Mouse (Mus musculus) spleen, adult 18-20 months (tissue): ENCODE data around the gene Tnfrsf14.

Source experiments
- DNase-seq, 2 experiments: peaks; one replicate each; pipeline ENCODE4 v3.0.0; 2022; ENCODE audit warnings: mixed read lengths in 2 of 2

Gene Tnfrsf14

GRCm38 (mm10) chr4:154948066-154948939 lies 19.9 kb upstream of the Tnfrsf14 start:
- DNase-seq: no peak

GRCm38 (mm10) chr4:154946319-154946718 lies 18.0 kb upstream of the Tnfrsf14 start:
- no peak for DNase-seq

DNA sequence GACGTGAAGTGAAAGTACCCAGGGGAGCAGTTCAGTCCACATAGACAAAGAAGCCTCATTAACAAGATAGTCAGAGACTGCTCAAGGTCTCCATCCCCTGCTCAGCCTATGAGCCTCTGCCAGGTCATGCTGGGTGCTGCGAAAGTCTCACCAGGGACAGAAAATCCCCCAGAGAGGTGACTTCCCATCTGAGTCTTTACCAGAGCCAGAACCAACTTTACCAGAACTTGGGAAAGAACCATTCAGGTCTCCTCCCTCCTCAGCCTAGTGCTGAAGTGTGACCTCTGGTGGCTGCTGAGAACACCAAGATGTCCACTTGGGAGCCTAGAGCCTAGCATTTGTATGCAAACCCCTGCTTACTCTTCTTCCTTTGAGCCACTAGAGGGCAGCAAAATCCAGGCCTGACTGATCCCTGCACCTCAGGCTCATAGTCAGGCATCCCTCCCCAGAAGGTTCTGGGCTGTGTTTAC lies 15.8 kb upstream of the Tnfrsf14 start:
- DNase-seq: peak; percentile 65 to 70

GRCm38 (mm10) chr4:154943323-154944039 lies 15.1 kb upstream of the Tnfrsf14 start:
- DNase-seq: no peak

DNA sequence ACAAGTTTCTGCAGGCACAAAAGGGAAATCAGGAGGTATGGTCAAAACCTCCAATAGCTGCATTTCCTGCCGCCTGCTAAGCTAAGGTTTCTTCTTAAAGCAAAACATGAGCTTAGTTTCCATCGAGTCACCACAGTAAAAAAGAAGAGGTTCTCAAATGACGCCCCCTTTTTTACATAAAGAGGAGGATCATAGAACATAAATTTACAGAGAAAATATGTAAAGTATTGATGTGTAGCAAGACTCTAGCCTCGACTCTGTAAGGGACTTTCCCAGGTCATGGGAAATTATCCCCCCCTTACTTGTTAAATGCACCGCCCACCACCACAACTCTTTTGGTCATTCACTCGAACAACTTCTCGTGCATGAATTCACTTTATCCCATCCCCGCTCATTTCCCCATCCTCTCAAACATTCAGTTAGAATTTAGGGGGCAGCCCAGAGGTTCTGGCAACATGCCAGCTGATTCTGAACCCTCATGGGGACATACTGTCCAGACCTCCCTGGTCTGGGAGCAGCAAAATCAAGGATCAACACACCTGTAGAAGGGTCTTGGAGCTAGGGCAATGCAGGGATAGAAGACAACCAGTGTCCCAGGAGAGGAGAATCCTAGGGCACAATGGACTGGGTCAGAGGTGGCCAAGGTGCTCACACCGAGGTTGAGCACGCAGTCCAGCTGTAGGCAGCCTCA lies 14.4 kb upstream of the Tnfrsf14 start:
- no peak for DNase-seq

- no peak for DNase-seq
Measured at GRCm38 (mm10) chr4:154941831-154942230, 13.5 kb upstream of the Tnfrsf14 start.

DNA sequence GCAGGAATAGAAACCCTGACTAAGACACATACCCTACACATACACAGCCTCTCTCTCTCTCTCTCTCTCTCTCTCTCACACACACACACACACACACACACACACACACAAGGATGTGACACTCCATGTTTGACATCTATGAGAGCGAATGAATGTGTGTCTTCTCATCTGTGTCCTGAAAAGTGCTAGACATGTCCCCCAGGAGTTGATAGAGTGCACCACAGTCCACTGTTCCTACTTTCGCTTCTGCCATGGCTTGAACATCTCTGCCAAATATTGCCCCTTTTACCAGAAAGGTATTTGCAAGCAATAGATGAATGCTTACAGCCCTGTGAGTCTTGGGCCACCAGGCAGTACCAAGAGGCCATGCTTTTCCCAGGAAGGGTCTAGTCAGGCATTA lies 11.8 kb upstream of the Tnfrsf14 start:
- DNase-seq: no peak

DNA sequence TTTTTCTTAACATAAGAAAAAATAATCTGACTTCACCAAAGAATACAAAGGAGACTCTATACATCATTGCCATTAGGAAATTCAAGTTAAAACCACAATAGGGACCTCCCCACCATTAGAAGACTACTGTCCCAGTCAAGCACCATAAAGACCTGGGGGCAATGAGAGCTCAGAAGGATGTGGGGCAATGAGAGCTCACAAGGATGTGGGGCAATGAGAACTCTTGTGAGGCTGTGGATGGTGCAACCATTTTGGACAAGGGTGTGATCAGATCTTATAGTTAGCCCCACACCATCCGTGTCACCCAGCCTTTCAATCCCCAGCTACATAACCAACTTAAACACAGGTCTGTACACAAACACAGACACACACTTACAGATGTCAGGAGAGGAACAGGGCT lies 9.4 kb upstream of the Tnfrsf14 start:
- DNase-seq: no peak

GRCm38 (mm10) chr4:154936542-154937255 lies 8.3 kb upstream of the Tnfrsf14 start:
- DNase-seq: no peak

- DNase-seq: no peak
Measured at GRCm38 (mm10) chr4:154935788-154936187, 7.4 kb upstream of the Tnfrsf14 start.

DNA sequence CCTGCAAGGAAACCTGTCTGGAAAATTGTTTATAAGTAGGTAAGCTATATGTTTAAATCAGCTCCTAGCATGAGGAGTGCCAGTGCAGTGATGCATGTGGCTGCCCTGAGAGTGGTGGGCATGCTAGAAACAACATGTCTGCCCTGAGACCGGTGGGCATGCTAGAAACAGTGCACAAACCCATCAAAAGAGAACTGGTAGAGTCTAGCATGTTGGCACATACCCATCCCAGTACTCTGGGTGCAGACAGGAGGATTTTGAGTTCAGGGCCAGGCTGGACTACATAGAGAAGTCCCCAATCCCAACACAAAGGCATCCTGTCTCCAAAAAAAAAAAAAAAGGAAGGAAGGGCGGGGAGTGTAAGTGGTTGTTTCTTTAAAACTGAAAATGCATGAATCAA lies 6.4 kb upstream of the Tnfrsf14 start:
- no peak for DNase-seq

- DNase-seq: no peak
Measured at GRCm38 (mm10) chr4:154933306-154933907, 5.0 kb upstream of the Tnfrsf14 start.

GRCm38 (mm10) chr4:154929088-154929660 lies 811 bp upstream of the Tnfrsf14 start:
- DNase-seq: peak in 1 of 2 experiments; percentile 32

DNA sequence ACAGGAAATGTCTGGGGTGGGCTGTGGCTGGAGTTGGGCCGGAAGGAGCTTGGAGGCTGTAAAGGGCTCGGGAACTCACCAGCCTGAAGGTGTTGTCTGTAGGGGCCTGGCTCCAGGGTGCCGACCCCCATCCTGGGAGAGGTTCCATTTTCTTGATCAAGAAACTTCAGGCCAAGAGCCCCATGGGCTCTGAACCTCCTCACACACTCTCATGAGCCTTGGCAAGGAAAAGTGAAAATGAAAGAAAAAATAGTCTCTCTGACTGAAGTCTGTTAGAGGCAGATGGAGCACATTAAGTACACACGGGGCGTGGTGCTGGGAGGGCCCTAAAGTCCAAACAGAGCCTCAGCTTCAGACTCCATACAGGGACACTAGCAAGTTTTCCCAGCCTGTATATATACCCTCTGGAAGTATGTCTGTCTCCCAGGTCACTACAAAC lies 445 bp downstream of the Tnfrsf14 start:
- DNase-seq: peak; percentile 31 to 55

- DNase-seq: peak in 1 of 2 experiments; percentile 35
Measured at GRCm38 (mm10) chr4:154926969-154927898, 1.1 kb downstream of the Tnfrsf14 start.

DNA sequence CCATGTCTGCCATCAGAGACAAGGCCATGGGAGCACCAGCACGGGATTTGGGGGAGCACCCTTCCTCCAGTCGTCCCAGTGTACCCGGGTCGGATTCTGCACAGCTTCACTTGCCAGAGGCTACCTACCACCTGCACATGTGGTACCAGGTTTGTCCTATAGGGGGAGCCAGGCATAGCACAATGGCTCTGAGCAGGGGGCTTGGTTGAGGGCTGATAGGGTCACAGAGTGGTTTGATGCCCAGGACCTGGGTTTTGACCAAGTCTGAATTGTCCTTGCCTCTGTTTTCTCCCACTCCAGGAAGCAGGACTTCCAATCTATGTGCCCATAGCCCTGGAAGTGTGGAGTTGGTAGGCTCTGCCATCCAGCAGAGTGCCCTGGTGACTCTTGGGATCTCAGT lies 3.0 kb downstream of the Tnfrsf14 start:
- DNase-seq: peak in 1 of 2 experiments; percentile 70

GRCm38 (mm10) chr4:154922931-154923330 lies 5.4 kb downstream of the Tnfrsf14 start:
- no peak for DNase-seq

DNA sequence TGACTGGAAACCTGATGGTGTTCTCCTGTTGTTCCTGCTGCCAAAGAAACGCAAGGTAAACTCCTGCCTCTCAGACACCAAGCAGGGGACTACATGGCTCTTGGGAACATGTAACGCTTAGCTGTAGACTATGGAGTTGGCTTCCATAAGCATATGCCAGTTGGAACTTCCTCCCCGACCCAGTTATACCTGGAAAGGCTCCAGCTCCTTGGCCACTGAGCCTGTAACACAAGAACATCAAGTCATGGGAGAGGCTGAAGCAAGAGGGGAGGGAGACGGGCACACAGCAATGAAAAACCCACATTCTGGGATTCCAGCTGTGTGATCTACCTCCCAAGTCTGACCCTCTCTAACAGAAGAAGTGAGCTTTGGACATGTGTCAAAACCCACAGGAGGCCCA lies 6.1 kb downstream of the Tnfrsf14 start:
- DNase-seq: no peak

- DNase-seq: no peak
Measured at GRCm38 (mm10) chr4:154916662-154917061, 11.7 kb downstream of the Tnfrsf14 start.

- no peak for DNase-seq
Measured at GRCm38 (mm10) chr4:154915286-154915685, 13.1 kb downstream of the Tnfrsf14 start.

DNA sequence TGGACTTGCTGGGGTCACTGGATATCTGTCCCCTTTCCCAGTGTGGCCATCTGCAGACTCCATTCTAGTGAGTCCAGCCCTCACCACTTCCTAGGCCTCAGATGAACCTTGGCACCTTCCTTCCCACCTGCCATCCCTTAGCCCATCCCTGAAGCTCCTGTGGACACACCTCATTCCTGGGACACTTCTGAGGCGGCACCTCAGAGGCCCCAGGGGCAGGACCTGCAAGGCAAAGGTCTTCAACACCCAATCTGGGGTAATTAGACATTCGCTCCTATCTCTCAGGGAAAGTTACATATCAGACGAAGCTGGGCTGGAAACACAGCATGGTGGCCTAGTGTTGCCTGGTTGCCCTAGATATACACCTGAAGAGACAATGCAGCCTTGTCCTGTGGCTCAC lies 13.7 kb downstream of the Tnfrsf14 start:
- no peak for DNase-seq
